Mouse (Mus musculus) granulocyte monocyte progenitor cell, adult 5-6 weeks (primary cell): ENCODE data around the gene Vmn1r36. TPM values are rescaled to one million over a fixed set of nuclear protein-coding genes. Genes with fewer than 3 reads are reported as not detected.
"Not testable (repeated sequence)": the region's sequence is repeated elsewhere in the genome, so short reads cannot be mapped to it uniquely, and the experiment has no call there.

Experiments used
- ATAC-seq: replicated peaks from 2 replicates; pipeline ENCODE4 v1.8.0; 2016; ENCODE audit warnings: mild to moderate bottlenecking, moderate TSS enrichment, inconsistent platforms; ENCODE audit not compliant: poor library complexity, severe bottlenecking
- total RNA-seq, 2 experiments: library from RNA; stranded (forward) in 1 of 2; stranded (reverse) in 1 of 2; fragments of 200-712, 200-1000 nt in 1 of 2; fragments of >200 nt in 1 of 2; fragmentation: Nextera tagmentation in 1 of 2; gene quantifications; 2 replicates each; pipeline ENCODE4 v1.2.3; 2014 to 2017

Vmn1r36 gene
- total RNA-seq (2014; fragmentation: Nextera tagmentation), result not detected in 2 replicates
- total RNA-seq (2017), result not detected in 2 replicates

GRCm38 (mm10) chr6:66719068-66719467, at the start of gene Vmn1r36:
Gene Vmn1r36 (minus strand): TSS chr6:66719168.
- not testable (repeated sequence) for ATAC-seq

GRCm38 (mm10) chr6:66729082-66729481, 10.1 kb upstream of the Vmn1r36 start, which contains the start of gene Vmn1r37:
Gene Vmn1r37 (plus strand): TSS chr6:66729382.
- not testable (repeated sequence) for ATAC-seq

- ATAC-seq, result no peak
These were observed 5.1 kb downstream of the Vmn1r36 start for GRCm38 (mm10) chr6:66713854-66714253.

GRCm38 (mm10) chr6:66708901-66709300, 10.1 kb downstream of the Vmn1r36 start:
- ATAC-seq, result no peak

- no peak for ATAC-seq
These were observed 33.2 kb downstream of the Vmn1r36 start, which contains the start of gene Vmn1r35 for GRCm38 (mm10) chr6:66685806-66686205. Gene Vmn1r35 (minus strand): TSS chr6:66685906.

Other genes with a start within 250 kb of the Vmn1r36 start
- 89.6 and 131 TPM in 2 replicates for gene Mad2l1, start 183.8 kb downstream of the Vmn1r36 start, total RNA-seq (2014; fragmentation: Nextera tagmentation)
- gene Mad2l1, start 183.8 kb downstream of the Vmn1r36 start, total RNA-seq (2017), result 142 and 148 TPM in 2 replicates
- not detected in 2 replicates for gene Vmn1r32, start 159.1 kb downstream of the Vmn1r36 start, total RNA-seq (2014; fragmentation: Nextera tagmentation)
- not detected in 2 replicates for gene Vmn1r32, start 159.1 kb downstream of the Vmn1r36 start, total RNA-seq (2017)
- gene Vmn1r33, start 100.9 kb downstream of the Vmn1r36 start, total RNA-seq (2014; fragmentation: Nextera tagmentation), result not detected in 2 replicates
- gene Vmn1r33, start 100.9 kb downstream of the Vmn1r36 start, total RNA-seq (2017), result not detected in 2 replicates
- gene Vmn1r34, start 75.3 kb downstream of the Vmn1r36 start, total RNA-seq (2014; fragmentation: Nextera tagmentation), result not detected in 2 replicates
- not detected in 2 replicates for gene Vmn1r34, start 75.3 kb downstream of the Vmn1r36 start, total RNA-seq (2017)
- gene Vmn1r35, start 33.3 kb downstream of the Vmn1r36 start, total RNA-seq (2014; fragmentation: Nextera tagmentation), result not detected in 2 replicates
- not detected in 2 replicates for gene Vmn1r35, start 33.3 kb downstream of the Vmn1r36 start, total RNA-seq (2017)
- not detected in 2 replicates for gene Vmn1r37, start 10.2 kb upstream of the Vmn1r36 start, total RNA-seq (2014; fragmentation: Nextera tagmentation)
- not detected in 2 replicates for gene Vmn1r37, start 10.2 kb upstream of the Vmn1r36 start, total RNA-seq (2017)
- not detected in 2 replicates for gene Vmn1r38, start 63.5 kb upstream of the Vmn1r36 start, total RNA-seq (2014; fragmentation: Nextera tagmentation)
- not detected in 2 replicates for gene Vmn1r38, start 63.5 kb upstream of the Vmn1r36 start, total RNA-seq (2017)
- gene Vmn1r39, start 91.4 kb upstream of the Vmn1r36 start, total RNA-seq (2014; fragmentation: Nextera tagmentation), result not detected in 2 replicates
- not detected in 2 replicates for gene Vmn1r39, start 91.4 kb upstream of the Vmn1r36 start, total RNA-seq (2017)
- gene Gng12, start 177.2 kb upstream of the Vmn1r36 start, total RNA-seq (2014; fragmentation: Nextera tagmentation), result 144 and 151 TPM in 2 replicates
- 116 and 143 TPM in 2 replicates for gene Gng12, start 177.2 kb upstream of the Vmn1r36 start, total RNA-seq (2017)